Mouse (Mus musculus) liver, embryonic 14.5 days (tissue): Measurements from ENCODE around the gene Kcnh6. TPM values are rescaled to one million over a fixed set of nuclear protein-coding genes. Genes with fewer than 3 reads are reported as not detected.

Source experiments
- ATAC-seq: fragments of 200-750 bp; cut with Nextera tagmentation; 2 replicates; pipeline ENCODE4 v1.8.0; 2017; ENCODE audit warnings: moderate number of reproducible peaks, mild to moderate bottlenecking, moderate library complexity; ENCODE audit not compliant: insufficient read depth
- DNase-seq, 3 experiments: peaks; one replicate each; pipeline ENCODE4 v3.0.0-alpha.2; 2012 to 2013; ENCODE audit warnings: low read depth in 3 of 3, low spot score in 3 of 3
- H3K27ac ChIP-seq: fragments of 300-500 bp; sonication (generic); 2 replicates; pipeline ENCODE4 v1.5.1; 2014; ENCODE audit warnings: moderate library complexity, mild to moderate bottlenecking, control low read depth, inconsistent platforms
- H3K27me3 ChIP-seq: fragments of 300-500 bp; sonication (generic); 2 replicates; pipeline ENCODE4 v1.6.1; 2014; ENCODE audit warnings: mild to moderate bottlenecking, low read length, moderate library complexity; ENCODE audit not compliant: control insufficient read depth, insufficient read depth
- H3K36me3 ChIP-seq: fragments of 300-500 bp; sonication (generic); replicated peaks from 2 replicates; pipeline ENCODE4 v1.6.1; 2014; ENCODE audit warnings: low read depth; ENCODE audit not compliant: control insufficient read depth, insufficient read depth
- H3K4me1 ChIP-seq, 2 experiments: fragments of 200-500 bp in 1 of 2; fragments of 300-500 bp in 1 of 2; sonication (generic) in 1 of 2; replicated peaks; 2 replicates each; pipeline ENCODE4 v1.6.1; 2012 to 2014; ENCODE audit warnings: antibody characterized with exemption in 1 of 2, inconsistent platforms in 1 of 2, low read length in 1 of 2; ENCODE audit not compliant: control insufficient read depth in 2 of 2, insufficient read depth in 2 of 2
- H3K4me2 ChIP-seq: fragments of 300-500 bp; sonication (generic); 2 replicates; pipeline ENCODE4 v1.6.1; 2014; ENCODE audit warnings: low read depth, mild to moderate bottlenecking, control low read depth, moderate library complexity
- H3K4me3 ChIP-seq, 2 experiments: fragments of 200-500 bp in 1 of 2; fragments of 300-500 bp in 1 of 2; sonication (generic) in 1 of 2; 2 replicates each; pipeline ENCODE4 v1.5.1; 2012 to 2014; ENCODE audit warnings: low read depth in 2 of 2, low read length in 2 of 2, mild to moderate bottlenecking in 2 of 2, control low read depth in 1 of 2, inconsistent platforms in 1 of 2, moderate library complexity in 1 of 2; ENCODE audit not compliant: insufficient read depth in 1 of 2
- H3K9ac ChIP-seq: fragments of 300-500 bp; sonication (generic); replicated peaks from 2 replicates; pipeline ENCODE4 v1.6.1; 2014; ENCODE audit warnings: mild to moderate bottlenecking, control low read depth, moderate library complexity
- H3K9me3 ChIP-seq: fragments of 300-500 bp; sonication (generic); 2 replicates; pipeline ENCODE4 v1.6.1; 2016; ENCODE audit warnings: low read length, mixed read lengths; ENCODE audit not compliant: control insufficient read depth
- CTCF ChIP-seq: IDR thresholded peaks from 2 replicates; pipeline ENCODE4 v1.5.1; 2016; ENCODE audit warnings: antibody characterized with exemption, low read depth, control low read depth
- EP300 ChIP-seq: IDR thresholded peaks from 2 replicates; pipeline ENCODE4 v1.6.1; 2016; ENCODE audit warnings: antibody characterized with exemption, low read depth
- WGBS: fragments of 180-500 bp; shearing (Covaris S2); extraction: QIAGEN DNeasy Blood & Tissue Kit; methylation state at CpG from one replicate; pipeline ENCODE4 v1.1.7; 2014; ENCODE audit not compliant: insufficient replicate concordance; 5-methylcytosine and 5-hydroxymethylcytosine counted together
- polyA plus RNA-seq, 2 experiments: library from polyadenylated mRNA; depleted of rRNA in 1 of 2; stranded (reverse) in 1 of 2; unstranded in 1 of 2; fragments of >200 nt; fragmentation: Nextera tagmentation in 1 of 2; extraction: Ambion mirVana in 1 of 2; gene quantifications; 2 replicates each; pipeline versions ENCODE4 v1.2.1 to v1.2.3; 2012 to 2014

The Kcnh6 gene
- polyA plus RNA-seq, 2 experiments = 0.01 TPM; not detected in 1

DNA sequence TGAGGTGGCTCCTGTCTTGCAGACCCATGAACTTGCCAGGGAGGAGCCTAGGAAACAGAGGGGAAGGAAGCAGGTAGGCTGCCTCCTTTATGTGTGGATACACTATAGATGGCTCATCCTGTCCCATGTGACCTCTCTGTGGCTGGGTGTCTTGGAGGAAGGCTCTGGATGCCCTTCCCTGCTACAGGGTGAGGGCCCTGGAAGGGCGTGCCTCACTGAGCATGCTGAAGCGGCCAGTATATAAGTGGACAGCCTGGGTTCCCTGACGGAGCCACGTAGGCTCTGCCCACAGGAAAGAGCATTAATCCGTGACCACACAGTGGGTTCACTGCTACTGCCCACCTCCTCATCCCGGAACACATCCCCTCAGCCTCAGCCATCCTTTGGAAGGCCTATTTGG is 18.5 kb upstream of the Kcnh6 start:
- Histone ChIP-seq H3K27me3 (no peaks in the 10 kb centered on the region; the same call in 1 of the 2 replicates), H3K9me3 (no peaks in the 10 kb centered on the region), H3K9ac (no peak overlapping the region), H3K4me3 (no peak overlapping the region), H3K4me1 (peaks cover 0 to 2% of the 10 kb centered on the region in 2 experiments; a peak in 1 of 4 replicates), H3K4me2 (no peak overlapping the region), H3K36me3 (no peaks in the 10 kb centered on the region), H3K27ac (no peak overlapping the region)
- DNase-seq (no peak), ATAC-seq (no peak)
- TF ChIP-seq CTCF = no peak
- no peak for TF ChIP-seq EP300
- WGBS = 53% methylated on average over 6 of the region's 6 CpGs

DNA sequence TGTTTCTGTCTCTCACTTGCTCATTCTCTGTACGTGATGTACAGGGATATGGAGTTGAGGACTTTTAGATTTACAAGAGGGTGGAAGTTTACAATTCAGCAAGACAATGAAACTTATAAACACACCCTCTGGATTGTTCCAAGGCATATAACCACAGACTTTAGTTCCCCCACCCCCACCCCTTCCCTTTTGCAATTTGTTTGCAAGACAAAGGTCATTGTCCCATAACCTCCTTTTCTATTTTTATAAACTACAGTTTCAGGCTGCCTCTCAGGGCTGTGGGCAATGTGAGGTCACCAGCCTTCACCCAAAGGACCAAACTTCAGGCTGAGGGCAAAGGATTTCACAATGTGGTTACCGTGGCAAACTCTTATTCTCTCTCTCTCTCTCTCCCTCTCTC is 17.7 kb upstream of the Kcnh6 start:
- DNase-seq = peak in 2 of 3 experiments; percentile 11 to 13
- no peak overlapping the region for H3K27ac ChIP-seq
- no peak for TF ChIP-seq EP300
- no peak for TF ChIP-seq CTCF
- H3K27me3 ChIP-seq = no peaks in the 10 kb centered on the region; the same call in 1 of the 2 replicates
- H3K9ac ChIP-seq = no peak overlapping the region
- no peaks in the 10 kb centered on the region for H3K9me3 ChIP-seq
- peak; percentile 52; the same call in 1 of the 2 replicates for ATAC-seq
- no peaks in the 10 kb centered on the region for H3K36me3 ChIP-seq
- peaks cover 0 to 2% of the 10 kb centered on the region in 2 experiments; a peak in 1 of 4 replicates for H3K4me1 ChIP-seq
- no peak overlapping the region for H3K4me2 ChIP-seq
- no peak overlapping the region for H3K4me3 ChIP-seq
- 2% methylated on average over 2 of the region's 2 CpGs for WGBS

DNA sequence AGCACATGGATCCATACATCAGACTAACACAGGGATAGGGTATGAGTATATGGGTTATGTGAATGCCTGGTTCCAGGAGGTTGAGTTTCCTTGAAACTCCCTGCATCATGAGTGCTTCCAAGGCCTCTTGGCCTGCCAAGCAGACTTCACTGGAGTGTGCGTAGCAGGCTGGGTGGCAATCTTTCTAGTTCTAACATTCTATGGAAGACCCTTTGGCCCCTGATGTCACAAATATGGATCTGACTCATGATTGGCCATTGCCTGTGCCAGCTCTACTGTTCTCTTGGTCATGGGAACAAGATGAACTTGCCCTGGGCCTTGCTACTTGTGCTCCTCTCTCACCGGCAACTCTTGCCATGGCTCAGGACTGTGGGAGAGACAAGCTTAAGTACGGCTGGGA is 13.5 kb upstream of the Kcnh6 start, which contains the start of gene Ace3:
Gene Ace3, plus strand, starts transcription at position 301 of the 400 bp plus-strand sequence.
- no peaks in the 10 kb centered on the region; the same call in 1 of the 2 replicates for H3K27me3 ChIP-seq
- no peak within 1 kb of the TSS for H3K27ac ChIP-seq
- TF ChIP-seq CTCF = no peak
- no peak for TF ChIP-seq EP300
- WGBS = 82% methylated on average over 3 of the region's 3 CpGs
- H3K36me3 ChIP-seq = no peaks in the 10 kb centered on the region
- H3K9me3 ChIP-seq = no peaks in the 10 kb centered on the region
- DNase-seq (no peak), ATAC-seq (no peak)
- H3K4me1 ChIP-seq = peaks cover 0 to 2% of the 10 kb centered on the region in 2 experiments; a peak in 1 of 4 replicates
- H3K4me3 ChIP-seq = no peak within 1 kb of the TSS
- no peak within 1 kb of the TSS for H3K4me2 ChIP-seq
- no peak within 1 kb of the TSS for H3K9ac ChIP-seq

DNA sequence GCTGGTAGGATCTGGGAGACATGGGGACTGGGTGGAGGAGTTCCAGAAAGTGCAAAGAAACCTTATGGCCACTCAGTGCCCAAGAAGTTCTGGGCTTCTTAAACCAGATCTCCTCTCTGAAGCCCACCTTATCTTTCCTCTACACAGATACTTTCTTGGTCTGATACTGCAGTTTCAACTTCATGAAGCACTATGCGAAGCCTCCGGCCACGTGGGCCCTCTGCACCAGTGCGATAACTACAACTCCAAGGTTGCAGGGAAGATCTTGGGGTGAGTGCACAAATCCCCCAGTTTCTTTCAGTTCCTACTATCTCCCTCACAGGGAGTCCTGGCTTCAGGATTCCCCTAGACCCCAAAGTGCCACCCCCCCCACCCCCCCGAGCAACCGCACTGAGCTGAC is 7.9 kb upstream of the Kcnh6 start:
- Histone ChIP-seq H3K36me3 (no peaks in the 10 kb centered on the region), H3K4me3 (no peak overlapping the region), H3K9me3 (no peaks in the 10 kb centered on the region), H3K27me3 (peaks cover 3% of the 10 kb centered on the region; the same call in 1 of the 2 replicates), H3K27ac (no peak overlapping the region), H3K4me1 (no peaks in the 10 kb centered on the region), H3K4me2 (no peak overlapping the region), H3K9ac (no peak overlapping the region)
- ATAC-seq (no peak), DNase-seq (no peak)
- 62% methylated on average over 6 of the region's 6 CpGs for WGBS
- no peak for TF ChIP-seq CTCF
- TF ChIP-seq EP300 = no peak

DNA sequence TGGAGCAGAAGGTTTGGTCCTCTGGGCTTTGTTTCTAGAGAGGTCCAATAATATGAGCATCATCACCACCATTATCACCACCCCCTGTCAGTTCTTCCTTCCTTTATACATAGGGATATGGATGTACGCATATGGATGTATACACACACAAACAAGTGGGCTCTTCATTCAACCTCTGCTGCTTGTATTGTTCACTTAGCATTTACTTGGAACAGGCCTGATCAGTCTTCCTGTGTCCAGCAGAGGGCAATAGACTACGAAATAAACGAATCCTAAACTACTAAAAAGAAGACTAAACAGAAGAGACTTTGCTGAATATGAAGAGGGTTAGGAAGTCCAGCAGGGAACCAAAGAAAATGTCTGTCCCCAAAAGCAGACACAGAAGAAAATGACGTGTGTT is 6.2 kb upstream of the Kcnh6 start:
- no peak for ATAC-seq
- Histone ChIP-seq H3K9me3 (no peaks in the 10 kb centered on the region), H3K36me3 (no peaks in the 10 kb centered on the region), H3K4me2 (no peak overlapping the region), H3K27ac (no peak overlapping the region), H3K27me3 (peaks cover 3% of the 10 kb centered on the region; the same call in 1 of the 2 replicates), H3K4me1 (no peaks in the 10 kb centered on the region), H3K4me3 (no peak overlapping the region), H3K9ac (no peak overlapping the region)
- no peak for DNase-seq
- WGBS = 30% methylated on average over 4 of the region's 4 CpGs
- TF ChIP-seq EP300 (no peak), CTCF (peak; percentile 54)
